Mouse (Mus musculus) testis, postnatal 10 days (tissue): ENCODE measurements at regions not wholly inside any gene's neighbourhood (a gene's known extent, or its start where the extent isn't known, plus 50 kb on each side); places are given as distances from the start of the nearest gene placed in this dataset.

Experiments
- DNase-seq: peaks from one replicate; pipeline ENCODE4 v3.0.0; 2021; ENCODE audit warnings: low spot score

DNA sequence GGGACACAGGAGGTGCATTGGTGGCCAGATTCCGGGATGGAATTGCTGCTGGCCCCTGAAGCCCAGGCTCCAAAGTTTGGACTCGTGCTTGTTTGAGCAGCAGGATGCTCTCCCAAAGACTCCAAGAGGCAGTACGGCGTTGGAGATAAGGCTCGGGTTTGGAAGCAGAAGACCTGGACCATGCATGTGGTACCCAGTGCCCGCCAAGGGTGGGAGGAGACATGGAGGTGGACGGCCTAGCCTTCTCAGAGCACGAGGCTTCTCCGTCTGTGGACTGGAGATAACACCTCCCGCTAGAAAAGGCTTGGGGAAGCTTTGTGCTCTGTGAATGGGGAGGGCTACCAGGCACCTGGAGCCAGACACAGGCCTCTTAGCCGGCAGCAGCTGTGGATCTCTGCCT is 271.7 kb downstream of the Rps6kc1 start:
- DNase-seq, result peak; percentile 34

DNA sequence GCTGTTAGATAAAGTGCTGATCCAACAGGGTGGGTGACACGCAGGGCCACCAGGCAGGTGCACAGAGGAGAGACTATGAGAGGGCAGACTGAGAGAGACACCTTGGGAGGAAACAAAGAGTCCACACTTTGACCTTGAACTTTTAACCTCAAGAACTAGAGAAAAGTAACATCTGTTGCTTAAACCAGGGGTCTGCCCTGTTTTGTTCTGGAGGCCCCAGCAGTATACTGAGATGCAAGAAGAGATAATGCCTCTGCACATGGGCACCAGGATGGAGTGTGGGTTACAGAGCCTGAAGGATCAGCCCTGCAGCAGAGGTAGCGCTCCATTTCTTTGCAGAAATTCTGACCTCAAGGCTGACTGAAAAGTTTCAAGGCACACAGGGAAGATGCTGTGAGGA is 276.6 kb downstream of the Rps6kc1 start:
- DNase-seq, result peak; percentile 25

DNA sequence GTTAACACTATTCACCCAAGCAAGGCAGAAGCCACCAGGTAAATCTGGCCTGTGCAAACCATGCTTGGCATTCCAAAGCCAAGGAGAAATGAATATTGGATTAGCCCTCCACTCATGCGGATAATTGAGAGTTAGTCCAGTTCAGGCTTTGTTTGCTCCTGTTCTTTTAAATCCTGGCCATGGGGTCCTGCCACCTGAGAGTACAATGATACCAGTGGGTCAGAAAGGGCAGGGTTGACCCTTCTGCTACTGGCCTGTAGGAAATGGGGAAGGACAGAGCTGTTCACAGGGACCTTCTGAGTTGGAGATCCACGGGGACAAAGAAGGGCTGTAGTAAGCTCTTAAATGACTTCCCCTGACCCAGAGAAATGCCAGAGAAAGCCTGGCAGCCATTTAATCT is 279.9 kb downstream of the Rps6kc1 start:
- DNase-seq, result peak; percentile 6

DNA sequence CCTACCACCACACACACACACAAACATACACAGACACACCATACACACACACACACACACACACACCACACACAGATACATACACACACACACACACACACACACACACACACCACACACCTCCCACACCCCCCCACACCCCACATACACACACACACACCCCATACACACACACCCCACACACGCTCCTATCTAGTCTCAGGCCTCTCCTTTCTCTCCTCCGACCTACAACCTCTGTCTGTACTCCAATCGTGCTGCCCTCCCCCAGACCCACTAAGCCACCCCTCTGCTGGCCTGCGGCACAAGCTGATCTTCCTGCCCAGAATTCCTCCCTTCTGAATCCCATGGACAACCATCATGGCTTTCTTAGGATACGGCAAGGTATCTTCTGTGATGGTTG is 281.4 kb downstream of the Rps6kc1 start:
- peak; percentile 16 for DNase-seq

DNA sequence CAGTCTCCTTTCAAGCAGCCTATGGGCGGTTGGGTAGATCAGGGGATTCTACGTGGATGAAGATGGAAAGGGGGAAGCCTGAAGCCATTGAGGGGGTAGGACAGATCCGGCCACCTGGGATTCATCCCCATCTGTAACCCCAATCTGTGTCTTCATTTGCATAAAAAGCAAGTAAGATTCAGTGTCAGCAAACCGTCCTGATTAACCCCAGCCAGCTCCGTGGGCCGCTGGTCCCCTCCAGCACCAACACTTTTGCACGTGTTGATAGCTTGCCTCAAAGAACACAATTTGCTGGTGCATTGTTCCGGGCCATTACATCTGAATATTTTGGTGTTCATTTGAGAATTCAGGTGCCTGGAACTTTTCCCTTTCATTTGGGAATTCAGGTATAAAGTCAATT is 287.7 kb downstream of the Rps6kc1 start:
- DNase-seq, result peak; percentile 3

DNA sequence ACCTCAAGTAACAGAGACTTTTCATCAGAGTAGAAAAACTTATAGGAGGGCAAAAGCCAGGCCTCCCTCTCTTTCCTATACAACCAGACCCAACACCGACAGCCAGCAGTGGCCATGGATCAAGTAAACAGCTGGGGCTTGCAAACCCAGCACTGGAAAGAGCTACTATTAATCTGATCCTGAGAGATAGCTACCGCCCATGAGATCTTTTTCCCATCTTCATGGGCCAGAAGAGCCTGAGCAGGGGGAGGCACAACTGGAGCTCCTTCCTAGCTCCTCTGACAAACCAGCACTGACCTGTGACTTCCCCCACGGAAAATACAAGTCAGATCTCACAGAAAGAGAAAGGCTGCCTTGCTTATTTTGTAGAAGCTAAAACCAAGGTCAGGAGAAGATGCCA is 311.1 kb downstream of the Rps6kc1 start:
- DNase-seq, result no peak

DNA sequence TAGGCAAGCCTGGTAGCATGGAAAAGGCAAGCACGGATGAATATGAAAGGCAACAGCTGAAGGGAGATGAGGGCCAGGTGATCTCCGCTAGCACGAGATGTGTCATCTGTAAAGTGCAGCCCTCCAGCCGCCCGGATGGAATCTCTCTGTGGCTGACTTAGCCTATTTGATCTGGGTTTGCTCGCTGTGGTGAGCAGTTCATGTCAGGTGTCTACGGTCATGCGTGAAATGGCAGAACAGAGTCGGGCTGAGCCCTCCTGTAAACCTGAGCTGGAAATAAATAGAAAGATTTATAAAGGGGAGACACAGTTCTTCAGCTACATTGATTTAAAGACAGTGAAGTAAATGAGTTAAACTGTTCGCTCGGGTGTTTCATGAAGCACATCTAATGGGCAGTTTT is 311.9 kb downstream of the Rps6kc1 start:
- DNase-seq, result no peak

DNA sequence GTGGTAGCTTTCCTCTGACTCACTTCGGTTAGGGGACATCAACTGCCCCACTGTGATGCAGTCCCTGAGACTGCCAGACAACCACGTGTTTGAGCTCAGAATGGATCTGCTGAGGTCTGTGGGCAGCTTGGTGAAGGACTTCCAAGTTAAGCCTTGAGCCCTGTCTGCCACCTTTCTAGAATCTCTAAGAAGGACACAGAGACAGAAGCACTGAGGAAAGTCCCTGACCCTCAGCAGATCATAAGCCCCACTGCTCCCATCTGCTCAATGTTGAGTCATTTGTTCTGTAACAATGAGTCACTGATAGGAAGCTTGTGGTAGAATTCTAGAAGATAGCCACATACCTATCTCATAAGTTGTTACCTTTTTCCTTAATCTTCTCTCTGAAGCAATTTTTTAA is 315.4 kb downstream of the Rps6kc1 start:
- DNase-seq, result no peak

DNA sequence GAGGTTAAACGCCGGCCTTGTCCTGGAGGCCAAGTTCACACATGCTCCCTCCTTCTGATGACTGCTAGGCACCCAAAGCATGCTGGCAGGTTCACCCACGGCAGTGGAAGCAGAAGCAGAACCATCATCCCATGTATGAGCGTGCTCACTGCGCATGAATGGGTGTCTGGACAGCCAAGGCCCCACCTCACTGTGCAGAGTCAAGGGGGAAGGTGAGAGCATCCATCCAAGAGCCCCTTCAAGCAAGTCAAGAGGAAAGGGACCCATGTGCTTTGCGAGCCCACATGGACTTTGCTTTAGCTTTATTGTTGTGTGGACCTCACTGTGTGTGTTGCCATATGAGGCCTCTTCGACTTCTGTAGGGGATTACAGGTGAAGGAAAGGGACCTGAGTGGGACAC is 319.9 kb downstream of the Rps6kc1 start:
- DNase-seq, result no peak

DNA sequence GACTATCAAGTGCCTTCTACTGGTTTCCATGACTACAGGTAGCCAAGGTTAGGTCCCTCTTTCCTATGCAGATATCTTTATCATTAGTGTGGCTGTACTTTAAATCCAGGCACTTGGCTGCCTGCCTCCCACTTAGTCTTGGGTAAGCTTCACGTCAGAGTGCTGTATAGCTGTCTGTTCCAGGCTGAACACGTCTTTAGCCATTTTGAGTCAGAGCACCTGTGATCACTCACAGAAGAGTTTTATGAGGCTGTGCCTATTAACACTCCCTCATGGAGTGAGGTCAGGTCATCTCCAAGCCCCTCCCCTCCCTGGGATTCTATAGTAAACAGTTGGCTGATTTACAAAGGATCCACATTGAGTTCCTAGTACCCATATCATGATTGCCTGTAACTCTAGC is 322.0 kb downstream of the Rps6kc1 start:
- DNase-seq, result no peak

DNA sequence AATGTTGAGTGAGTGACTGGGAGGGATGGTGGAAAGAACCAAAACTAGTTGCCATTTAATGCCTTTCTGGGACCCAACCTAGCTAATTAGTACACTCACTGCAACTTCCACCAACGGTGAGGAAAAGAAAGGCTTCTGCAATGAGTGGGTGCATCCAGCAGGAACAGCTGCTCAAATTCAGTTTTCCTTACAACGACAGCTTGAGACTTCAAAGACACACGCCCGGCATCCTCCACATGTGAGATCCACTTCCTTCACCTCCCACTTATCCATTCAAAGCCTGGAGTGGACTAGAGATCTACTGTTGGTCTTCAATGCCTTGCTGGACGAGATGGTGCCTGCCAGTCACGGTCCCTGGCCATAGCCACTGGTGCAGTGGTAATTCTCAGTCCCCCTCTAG is 328.3 kb downstream of the Rps6kc1 start:
- DNase-seq, result no peak

DNA sequence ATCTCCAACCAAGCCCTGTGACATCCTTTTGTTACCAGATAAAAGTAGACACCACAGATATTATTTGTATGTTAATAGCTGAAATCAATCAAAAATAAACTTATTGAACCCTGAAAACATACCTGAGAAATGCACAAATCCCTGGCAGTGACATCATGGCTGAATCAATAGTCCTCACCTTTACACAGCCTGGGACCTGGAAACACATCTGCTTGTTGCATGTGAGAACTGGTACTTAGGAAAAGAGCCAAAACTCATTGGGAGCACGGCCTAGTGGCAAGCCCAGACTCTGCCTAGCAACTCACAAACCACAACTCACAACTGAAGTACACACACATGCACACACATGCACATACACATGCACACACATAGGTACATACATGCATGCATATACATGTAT is 330.9 kb downstream of the Rps6kc1 start:
- no peak for DNase-seq

DNA sequence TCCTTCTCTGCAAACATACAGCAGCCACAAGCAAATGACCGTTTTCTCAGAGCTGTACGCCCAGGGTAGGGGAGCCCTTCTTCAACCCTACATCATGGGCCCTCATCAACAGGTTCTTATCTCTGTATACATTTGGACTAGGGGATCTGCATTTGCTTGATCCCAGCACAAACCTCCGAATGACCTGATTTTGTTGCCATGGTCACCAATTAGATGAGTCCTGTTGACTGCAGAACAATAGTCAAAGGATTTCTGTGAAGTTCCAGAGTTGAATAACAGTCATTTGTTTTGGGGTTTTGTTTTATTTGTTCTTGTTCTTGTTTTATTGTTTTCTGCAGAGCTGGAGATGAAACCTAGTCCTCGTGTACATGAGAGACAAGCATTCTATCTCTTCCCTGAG is 340.6 kb downstream of the Rps6kc1 start:
- no peak for DNase-seq

DNA sequence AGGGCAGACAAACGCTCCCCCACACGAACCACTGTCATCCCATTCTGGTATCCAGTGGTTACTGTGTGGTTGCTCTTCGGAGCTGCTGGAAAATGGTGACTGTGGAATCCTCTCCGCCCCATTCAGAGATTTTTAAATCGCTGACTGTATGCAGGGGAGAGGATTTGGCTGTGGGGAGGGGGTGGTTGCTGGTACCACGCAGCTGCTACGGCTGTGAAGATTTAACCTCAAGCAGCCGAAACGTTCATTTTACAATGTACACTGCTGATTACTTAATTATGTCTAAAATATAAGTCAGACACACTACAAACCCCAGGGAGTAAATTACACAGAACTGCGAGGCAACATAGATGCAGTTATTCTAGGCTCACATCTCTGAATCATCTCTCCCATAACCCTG is 341.0 kb downstream of the Rps6kc1 start:
- no peak for DNase-seq

DNA sequence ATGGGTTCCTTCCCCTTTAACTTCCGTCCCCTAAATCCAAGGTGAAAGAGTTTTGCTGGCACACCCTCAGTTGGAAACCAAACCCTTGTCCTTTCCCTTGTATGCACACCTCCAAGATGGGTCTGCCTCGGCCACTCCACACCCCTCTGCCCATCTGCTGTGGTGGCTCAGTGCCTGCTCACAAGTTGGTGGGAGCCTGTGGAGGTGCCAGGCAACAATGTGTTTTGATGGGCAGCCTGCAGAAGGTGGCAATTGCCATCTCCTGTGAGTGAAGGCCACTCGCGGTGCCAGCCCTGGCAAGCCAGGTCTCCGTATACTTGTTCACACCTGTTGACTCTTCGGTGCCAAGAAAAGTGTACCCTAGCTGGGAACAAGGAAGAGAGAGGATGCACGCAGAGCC is 344.8 kb downstream of the Rps6kc1 start:
- no peak for DNase-seq

DNA sequence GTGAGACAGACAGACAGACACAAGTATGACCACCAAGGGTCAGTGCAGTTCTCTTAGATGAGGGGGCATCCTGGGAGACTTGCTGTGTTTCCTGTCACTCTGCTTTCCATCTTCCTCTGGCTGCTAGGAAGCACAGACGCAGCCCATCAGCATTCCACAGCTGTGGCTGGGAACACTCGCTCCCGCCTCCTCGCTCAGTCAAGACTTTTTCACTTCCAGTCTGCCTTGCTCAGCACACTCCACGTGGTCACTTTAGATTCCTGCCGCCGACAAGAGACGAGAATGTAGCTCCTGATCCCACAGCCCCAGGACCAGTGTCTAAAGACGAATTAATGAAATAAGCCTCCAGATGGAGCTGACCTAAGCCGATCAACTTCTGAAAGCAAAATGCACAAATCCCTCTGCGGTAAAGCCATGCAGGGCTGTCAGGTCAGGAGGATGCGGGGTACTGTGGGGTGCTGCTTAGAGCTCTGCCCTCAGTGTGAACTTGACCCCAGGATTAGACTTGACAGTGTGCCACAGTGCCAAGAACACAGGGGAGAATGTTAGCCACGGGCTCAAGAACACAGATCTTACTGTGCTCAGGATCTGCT is 348.6 kb downstream of the Rps6kc1 start:
- no peak for DNase-seq

DNA sequence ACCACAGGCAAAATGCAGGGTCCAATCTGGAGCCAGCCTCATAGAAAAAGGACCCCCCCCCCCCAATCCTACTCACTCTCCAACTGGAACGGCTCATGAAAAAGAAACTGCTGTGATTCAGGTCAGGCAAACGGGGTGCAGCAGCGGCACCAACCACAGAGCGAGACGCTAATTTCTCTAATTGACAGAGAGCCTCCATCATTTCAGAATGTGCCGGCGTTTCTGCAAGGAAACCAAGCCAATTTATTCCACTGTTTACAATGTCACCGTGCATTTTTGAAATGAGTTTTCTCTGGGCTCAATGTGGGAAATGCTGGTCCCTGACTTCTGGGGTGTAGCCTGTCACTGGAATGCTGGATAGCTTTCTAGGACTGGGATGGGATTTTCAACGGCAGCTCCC is 351.5 kb downstream of the Rps6kc1 start:
- DNase-seq, result no peak

DNA sequence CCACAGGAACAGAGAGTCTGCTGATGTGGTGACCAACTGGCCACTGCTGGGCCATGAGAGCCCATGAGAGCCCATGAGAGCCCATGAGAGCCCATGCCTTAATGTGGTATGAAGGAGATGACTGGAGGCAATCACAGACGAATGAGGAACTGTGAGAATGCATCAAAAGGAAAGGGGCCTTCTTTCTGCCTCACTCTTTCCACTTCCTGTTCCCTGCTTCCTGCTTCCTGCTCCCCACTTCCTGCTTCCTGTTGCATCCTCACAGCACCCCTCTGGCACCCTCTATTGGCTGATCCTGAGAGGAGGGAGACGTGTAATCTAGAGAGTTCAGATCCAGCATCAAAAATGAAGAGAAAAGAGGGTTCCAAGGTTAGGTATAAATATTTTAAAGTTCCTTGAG is 369.7 kb downstream of the Rps6kc1 start:
- no peak for DNase-seq

DNA sequence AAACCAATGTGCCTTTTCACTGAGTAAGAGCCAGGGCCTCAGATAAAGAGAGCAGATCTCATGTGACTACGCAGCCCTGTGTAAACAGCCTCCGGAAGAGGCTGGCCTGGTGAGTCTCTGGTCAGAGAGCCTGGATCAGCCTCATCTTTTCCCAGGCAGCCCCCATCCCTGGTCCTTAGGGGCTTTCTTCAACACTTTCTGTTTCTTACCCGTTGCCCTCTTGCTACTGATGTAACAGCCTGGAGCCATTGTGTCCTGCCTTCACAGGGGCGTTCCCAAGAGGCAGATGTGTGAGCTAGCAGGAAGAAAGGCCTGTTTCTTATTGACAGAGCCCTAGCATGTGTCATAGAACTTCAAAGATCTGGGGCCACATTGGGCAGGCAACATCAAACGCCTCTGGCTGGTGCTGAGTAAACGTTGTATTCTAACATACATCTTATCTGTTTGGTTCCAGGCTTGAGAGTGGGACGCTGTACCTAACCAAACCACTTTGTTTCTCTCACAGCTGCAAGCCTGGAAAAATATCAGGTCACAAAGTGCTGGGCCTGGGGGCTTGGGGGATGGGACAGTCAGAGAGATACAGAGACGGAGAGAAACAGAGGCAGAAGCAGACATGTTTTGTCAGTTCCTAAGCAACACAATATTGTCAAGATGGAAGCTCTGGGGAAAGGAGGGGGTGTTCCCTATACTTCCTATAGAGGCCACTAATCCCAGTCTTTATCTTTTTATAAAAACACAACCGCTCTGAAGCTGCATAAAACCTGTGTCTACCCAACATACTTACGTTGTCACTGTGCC is 362.6 kb upstream of the Prox1 start:
- no peak for DNase-seq

DNA sequence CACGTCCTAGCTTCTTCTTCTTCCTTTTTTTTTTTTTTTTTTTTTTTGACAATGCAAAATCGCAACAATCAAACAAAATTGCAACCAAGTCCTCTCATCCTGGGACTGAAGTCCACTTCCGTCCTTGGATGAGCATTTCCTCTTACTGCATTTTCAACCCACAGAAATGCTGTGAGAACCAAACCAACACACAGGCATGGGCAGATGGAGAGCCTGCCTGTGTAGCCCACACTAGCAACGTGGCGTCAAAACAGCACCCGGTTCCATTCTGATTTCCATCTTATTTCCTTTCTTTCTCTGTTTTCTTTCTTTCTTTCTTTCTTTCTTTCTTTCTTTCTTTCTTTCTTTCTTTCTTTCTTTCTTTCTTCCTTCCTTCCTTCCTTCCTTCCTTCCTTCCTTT is 360.7 kb upstream of the Prox1 start:
- DNase-seq, result no peak

DNA sequence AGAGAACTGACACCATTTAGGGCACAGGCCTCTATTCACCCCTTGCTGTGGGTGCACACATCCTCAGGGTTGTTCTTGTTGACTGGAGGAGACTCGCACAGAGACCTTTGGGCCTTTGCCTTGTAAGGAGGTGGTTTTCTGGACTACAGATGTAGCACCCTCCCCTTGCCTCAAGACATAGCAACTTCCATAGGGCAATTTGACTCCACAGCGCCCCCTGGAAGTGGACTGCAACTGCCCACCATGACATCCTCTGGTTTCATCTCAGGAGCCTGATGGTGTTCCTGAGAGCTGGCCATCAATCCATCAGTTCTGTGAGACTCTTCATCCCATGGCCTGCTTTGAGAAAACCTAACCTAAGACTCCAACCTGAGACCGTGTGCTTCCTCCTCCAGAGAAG is 359.6 kb upstream of the Prox1 start:
- DNase-seq, result no peak

DNA sequence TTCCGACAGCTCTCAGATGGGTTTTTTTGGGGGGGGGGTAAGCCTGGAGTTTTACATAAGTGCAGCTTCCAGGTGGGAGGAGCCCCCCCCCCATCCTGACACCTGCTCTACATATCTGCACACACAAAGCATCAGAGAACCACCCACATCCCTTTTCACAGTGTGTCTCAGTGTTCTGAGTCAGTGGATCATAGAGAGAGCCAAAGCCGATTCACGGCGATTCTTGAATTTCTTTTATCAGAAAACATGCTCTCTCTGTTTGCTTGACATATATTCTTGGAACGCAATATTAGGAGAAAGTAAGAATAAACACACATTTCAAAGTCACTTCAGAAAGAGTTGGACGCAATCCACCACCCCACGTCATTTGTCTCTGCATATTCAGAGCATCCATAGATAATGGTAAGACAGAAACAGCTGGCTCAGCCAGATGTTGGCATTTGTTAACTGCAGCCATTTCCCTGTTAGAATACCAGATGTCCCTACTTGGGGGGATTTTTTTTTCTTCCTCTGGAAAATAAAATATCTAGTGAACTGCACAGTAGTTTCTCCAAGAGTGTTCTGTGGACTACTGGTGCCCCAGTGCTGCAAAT is 357.1 kb upstream of the Prox1 start:
- no peak for DNase-seq

DNA sequence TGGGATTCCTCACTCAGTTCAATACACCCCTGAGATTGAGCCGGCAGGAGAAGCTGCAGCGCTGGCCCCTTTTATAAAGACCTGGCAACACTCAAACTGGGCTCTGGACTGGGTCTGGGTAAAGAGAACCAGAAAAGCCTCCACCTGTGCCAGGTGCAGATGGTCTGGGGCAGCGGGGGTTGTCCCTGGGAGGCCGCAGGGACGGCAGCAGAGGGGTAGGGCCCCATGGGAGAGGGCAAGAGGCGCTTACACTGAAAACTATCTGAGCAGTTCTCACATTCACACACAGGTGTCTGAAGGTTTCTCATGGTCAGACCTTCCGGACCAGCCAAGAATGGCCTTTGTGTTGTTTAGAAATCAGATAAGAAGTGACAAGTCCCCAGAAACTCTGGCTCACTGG is 356.1 kb upstream of the Prox1 start:
- no peak for DNase-seq

DNA sequence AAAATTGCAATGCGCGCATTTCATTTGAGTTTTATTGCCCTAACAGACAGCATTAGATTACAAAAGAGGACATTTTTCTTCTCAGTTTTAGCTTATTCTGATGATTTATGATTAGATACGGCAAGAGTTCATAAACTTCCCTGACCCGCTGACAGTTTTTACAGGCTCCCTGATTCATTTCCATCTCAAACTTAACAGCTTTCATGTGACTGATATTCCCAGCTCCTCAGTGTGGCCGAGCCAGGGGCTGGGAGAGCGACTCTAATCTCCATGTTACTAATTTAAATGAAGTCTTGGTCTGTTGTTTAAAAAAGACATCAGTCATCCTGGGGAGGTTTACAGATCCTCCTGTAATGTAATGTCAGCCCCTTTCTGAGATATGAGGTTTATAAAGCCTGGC is 355.5 kb upstream of the Prox1 start:
- DNase-seq, result no peak
